Mouse (Mus musculus) embryo, embryonic 11.5 days (tissue): ENCODE results near the gene Cux1.

Experiments
- DNase-seq: peaks from one replicate; pipeline ENCODE4 v3.0.0-alpha.2; 2012; ENCODE audit warnings: low read depth, low spot score

Gene Cux1

DNA sequence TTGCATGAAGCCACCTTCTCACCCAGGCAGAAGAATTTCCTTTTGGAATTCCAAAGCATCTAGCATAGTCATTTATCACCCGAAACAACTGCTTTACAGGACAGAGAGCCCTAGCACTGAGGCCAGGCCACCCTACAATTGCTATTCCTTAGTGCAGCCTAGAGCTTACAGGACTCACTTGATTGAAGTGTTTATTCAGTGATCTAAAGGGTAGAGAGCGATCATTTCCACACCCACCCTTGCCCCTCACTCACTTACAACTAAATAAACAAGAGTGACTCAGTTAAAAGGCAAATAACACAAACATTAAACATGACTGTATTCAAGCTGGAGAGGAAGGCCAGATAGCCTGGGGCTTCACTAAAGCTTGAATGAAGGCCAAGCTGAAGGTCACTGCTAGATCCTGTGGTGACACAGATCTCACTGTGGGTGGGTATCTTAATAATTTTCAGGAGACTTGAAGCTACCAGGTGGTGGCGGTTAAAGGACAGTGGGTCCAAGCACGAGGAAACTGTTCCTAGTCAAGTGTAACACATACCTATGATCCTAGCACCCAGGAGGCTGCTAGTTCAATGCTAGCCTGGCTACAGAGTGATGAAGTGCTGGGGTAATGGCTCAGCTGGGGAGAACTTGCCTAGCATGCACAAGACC, 140.0 kb downstream of the Cux1 start:
- DNase-seq = no peak

DNA sequence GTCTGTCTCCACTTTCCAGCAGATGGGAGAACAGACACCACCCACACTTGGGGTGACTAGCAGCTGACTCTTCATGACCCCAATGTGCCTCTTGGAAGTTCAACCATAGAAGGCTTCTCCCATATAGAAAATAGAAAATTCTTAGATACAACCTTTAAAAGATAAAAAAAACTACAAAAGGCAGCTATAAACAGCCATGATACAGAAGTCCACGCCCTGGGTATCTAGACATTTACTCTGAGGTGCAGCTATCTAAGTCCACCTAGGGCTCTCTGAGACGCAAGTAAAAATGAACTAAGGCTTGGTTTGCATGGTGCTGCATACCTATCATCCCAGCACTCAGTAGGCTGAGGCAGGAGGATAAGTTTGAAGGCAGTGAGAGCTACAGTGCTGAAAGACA, 144.3 kb downstream of the Cux1 start:
- DNase-seq = no peak

- no peak for DNase-seq
Measured at GRCm38 (mm10) chr5:136421885-136422284, 145.4 kb downstream of the Cux1 start.

GRCm38 (mm10) chr5:136421316-136421715, 146.0 kb downstream of the Cux1 start:
- DNase-seq = no peak

DNA sequence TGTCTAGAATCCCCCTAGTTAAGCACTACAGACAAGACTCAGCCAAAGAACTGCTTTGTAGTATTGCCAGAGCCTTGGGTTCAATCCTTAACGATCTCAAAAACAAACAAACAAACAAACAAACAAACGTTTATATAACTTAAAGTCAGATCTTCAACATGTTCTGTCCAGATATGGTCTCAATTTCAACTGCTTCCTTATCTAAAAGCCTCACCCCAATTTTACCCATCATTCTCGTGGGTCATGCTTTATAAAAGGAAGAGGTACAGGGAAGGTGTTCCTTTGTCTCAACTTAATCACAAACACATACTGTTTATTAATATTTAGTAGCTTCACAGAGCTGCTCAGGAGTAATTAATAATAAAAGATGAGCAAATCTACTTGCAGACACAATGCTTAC, 146.9 kb downstream of the Cux1 start:
- DNase-seq = no peak

- no peak for DNase-seq
Measured at GRCm38 (mm10) chr5:136417891-136418290, 149.4 kb downstream of the Cux1 start.

DNA sequence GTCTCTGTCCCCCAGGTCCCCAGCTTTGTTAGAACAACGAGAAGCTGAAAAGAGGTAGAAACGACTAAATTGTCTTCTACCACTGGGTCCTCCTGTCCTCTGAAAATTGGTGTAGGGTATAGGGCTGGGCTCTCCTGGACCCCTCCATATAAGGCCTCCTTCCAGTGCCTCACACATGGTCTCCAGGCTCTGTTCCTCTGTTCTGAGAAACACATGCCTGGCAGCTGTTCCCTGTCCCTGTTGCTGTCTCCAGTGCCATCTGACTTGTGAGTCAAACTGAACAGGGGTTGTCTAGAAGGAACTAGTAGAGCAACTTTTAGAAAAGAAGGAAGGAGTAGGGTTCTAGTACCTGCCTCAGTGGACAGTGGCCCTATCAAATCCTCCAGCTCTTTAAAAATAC, 152.8 kb downstream of the Cux1 start:
- no peak for DNase-seq

DNA sequence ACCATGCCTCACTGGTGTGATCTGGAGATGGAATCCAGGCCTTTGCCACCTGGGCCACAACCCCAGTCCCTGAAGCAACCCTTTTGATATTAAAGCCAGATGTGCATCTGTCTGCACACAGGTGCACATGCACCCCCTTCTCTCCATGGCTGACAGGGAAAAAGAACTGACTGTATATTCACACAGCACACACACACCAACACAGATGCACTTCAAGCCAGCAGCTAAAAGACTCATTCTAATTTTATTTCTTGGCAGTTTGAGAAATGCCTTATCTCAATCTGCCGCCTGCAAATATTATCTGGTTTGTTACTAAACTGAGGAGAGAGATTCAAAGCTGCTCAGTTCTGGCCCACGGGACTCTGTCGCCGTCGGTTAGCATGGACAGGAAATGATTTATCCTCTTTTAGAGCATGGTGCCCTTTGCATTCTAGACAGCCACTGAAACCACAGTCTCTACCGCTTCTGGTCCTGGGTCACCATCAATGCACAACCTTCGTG, 156.6 kb downstream of the Cux1 start:
- DNase-seq = no peak

GRCm38 (mm10) chr5:136406357-136406756, 160.9 kb downstream of the Cux1 start:
- no peak for DNase-seq

DNA sequence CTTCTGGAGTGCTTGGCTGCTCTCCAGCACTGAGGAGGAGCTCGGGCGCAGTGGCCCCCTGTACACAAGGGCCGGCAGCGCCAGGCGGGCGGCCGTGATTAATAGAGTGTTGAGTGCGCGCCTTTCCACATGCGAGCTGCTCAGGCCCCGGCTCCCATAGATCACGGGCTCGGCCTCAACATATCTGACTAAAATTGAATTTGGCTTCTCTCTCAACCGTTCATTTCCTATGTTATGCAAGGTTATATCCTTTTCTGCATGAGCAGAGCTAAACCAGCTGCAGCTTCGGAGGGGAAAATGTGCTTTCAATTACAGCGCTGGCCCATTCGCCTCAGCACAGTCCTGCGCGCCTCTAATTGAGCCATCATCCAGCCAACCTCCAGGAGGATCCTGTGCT, 163.7 kb downstream of the Cux1 start:
- DNase-seq = peak; percentile 76

GRCm38 (mm10) chr5:136402622-136403564, 164.4 kb downstream of the Cux1 start:
- no peak for DNase-seq

GRCm38 (mm10) chr5:136398706-136399105, 168.6 kb downstream of the Cux1 start:
- DNase-seq = no peak

DNA sequence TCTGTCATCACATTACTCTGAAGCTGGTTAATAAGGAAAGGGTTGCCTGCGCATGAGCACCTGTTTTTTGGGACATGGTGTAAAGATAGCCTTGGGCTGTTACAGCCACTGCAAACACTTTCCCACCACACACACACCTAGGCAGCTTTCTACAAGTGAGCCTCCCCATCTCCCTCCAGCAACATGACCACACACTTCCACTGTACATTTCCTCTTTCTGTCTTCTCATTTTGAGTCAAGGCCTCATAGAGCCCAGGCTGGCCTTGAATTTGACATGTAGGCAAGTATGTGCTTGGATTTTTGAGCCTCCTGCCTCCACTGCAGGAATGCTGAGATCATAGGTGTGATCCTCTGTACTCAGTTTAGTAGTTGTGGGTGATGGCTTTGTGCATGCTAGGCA, 170.6 kb downstream of the Cux1 start:
- no peak for DNase-seq

- DNase-seq = no peak
Measured at GRCm38 (mm10) chr5:136396256-136396655, 171.0 kb downstream of the Cux1 start.

- no peak for DNase-seq
Measured at GRCm38 (mm10) chr5:136395600-136396195, 171.6 kb downstream of the Cux1 start.

DNA sequence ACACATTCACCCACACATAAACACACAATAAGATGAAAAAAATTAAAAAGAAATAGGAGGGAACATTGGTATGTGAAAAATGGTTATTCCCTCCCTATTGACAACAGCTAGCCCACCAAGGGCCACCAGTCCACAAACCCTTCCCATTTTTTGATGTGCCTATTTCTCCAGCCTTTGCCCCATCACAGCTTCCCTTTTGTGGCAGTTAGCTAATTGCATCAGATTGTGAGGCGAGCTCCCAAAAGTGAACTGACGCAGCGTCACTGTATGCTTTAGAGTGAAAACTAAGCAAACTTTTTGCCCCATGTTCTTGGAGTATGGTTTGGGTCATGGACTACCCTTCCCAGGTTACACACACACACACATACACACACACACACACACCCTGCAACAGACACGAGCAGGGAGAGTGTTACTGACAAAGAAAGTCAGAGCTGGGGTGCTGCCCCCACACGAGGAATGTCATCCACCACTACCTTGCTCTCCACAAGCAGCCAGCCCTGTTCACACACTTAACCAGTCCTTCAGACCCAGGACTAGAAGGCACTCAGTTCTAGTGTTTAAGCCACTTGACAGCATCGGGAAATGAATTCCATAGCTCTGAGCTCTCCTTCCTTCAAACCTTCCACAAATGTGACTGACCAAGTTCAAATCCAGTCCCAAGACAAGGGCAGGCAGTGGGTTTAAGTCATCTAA, 172.6 kb downstream of the Cux1 start:
- DNase-seq = no peak

DNA sequence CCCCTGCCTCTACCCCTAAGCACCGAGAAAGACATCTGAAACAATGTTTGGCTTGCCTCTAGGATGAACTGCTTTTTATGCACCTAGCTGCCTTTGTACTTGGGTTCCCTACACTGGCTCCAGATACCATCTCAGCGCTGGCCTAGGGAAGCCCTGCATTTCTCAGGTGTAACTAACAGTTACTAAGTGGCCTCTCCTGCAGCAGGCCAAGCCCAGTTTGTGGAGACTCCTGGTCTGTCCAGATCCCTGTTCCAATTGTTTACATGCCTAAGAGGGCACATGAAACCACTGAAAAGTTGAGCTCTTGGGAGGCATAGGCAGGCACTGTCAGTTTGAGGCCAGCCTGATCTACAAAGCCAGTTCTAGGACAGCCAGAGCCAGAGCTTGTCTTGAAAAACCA, 173.7 kb downstream of the Cux1 start:
- DNase-seq = no peak

DNA sequence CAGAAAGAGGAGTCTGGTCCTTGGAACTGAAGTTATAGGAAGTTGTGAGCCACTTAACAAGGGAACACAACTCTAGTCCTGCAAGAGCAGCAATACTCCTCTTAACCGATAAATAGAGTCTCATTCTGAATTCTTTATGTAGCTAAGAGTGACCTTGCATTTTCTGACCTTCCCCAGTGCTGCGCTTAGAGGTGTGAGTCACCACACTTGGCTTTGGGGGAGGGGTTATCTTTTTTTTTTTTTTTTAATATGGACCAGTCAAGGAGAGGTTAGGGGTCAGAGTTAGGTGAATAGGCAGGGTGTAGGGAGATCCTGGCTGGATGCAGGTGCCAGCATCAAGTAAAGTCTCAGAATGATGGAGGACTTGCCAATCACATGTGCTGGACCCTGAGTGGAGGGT, 180.5 kb downstream of the Cux1 start:
- no peak for DNase-seq

DNA sequence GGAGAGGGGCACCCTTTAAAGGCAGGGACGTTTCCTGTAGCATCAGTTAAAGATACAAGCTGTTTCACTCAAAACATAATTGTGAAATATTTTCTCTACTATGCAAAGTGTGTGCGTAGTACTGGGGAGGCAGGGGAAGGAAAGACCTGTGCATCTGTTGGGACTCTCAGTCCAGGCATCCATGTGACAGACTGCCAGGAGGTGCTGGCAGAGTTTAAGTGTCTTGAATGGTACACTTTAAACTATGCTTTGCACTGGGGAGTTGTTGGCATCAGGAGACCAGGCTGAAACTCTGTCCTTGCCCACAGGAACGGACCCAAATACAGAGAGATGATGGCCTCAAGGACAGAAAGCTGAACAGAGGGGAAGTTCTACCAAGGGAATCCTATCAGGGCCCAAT, 182.1 kb downstream of the Cux1 start:
- DNase-seq = no peak

GRCm38 (mm10) chr5:136382261-136383005, 184.9 kb downstream of the Cux1 start:
- no peak for DNase-seq

- no peak for DNase-seq
Measured at GRCm38 (mm10) chr5:136379405-136379804, 187.9 kb downstream of the Cux1 start.
